Mouse (Mus musculus): ENCODE results near the gene Ssna1. TPM values are rescaled to one million over a fixed set of nuclear protein-coding genes. Genes with fewer than 3 reads are reported as not detected.
A peak's percentile ranks its signal among the peaks of the same experiment; 100 is the strongest.

The Ssna1 gene
- polyA plus RNA-seq, 2 experiments = 76.0 to 145 TPM

DNA sequence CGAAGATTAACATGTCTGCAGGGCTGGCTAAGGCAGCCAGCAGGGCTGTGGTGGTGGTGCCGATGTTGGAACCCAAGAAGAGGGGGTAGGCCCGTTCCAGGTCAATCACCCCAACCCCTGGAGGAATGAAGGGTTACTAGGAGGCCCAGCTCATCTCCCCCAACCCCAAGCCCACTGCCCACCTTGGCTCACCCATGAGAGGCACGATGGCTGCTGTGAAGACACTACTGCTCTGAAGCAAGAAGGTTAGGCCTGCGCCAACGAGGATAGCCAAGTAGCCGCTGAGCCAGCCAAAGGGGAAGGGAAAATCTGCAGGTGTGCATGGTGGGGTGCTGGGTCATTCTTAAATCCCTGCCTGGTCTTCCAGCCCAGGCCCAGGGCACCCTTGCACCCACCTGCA, 41.7 kb downstream of the Ssna1 start:
- TF ChIP-seq EP300 (IDR thresholded peaks at IDR 0.05; ENCODE audit: low read depth) (no peak), CTCF (IDR thresholded peaks at IDR 0.05; ENCODE audit: low read depth) (no peak)
- Histone ChIP-seq H3K9ac (replicated peaks) (no peak overlapping the region), H3K4me3 (ENCODE audit: insufficient read depth in 1 of 2, low read depth in 2 of 2, low read length in 2 of 2) (no peak overlapping the region), H3K36me3 (replicated peaks; ENCODE audit: control insufficient read depth, insufficient read depth, low read depth) (no peaks in the 10 kb centered on the region), H3K27ac (no peak overlapping the region), H3K9me3 (ENCODE audit: control insufficient read depth, low read length) (no peaks in the 10 kb centered on the region), H3K4me2 (ENCODE audit: low read depth) (no peak overlapping the region), H3K27me3 (ENCODE audit: control insufficient read depth, insufficient read depth, low read length) (no peaks in the 10 kb centered on the region), H3K4me1 (replicated peaks; ENCODE audit: control insufficient read depth in 2 of 2, insufficient read depth in 2 of 2, low read length in 1 of 2) (peaks cover 4 to 7% of the 10 kb centered on the region in 2 experiments)
- no peak for DNase-seq (ENCODE audit: low read depth in 3 of 3, low spot score in 3 of 3)
- WGBS (ENCODE audit: insufficient replicate concordance) = 72% methylated on average over 7 of the region's 7 CpGs
- ATAC-seq (ENCODE audit: insufficient read depth) = no peak

DNA sequence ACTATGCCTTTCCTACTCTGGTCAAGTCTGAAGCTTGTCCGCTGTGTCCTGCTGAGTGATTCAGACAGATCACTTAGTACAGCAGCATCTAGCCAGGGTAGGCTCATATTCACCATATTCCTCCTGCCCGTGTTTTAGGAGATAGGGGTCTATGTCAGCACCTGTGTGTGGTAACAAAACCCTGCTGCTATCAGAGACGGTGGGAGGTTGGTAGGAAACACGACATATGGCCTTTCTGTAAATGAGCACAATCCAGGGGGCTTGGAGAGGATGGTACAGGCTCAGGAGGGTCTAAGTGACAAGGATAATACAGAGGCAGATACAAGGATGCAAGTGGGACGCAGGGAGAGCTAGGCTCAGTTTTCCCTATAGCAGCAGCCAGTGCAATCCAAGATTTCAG, 42.7 kb downstream of the Ssna1 start:
- ATAC-seq (ENCODE audit: insufficient read depth) (no peak), DNase-seq (ENCODE audit: low read depth in 3 of 3, low spot score in 3 of 3) (no peak)
- Histone ChIP-seq H3K9ac (replicated peaks) (no peak overlapping the region), H3K36me3 (replicated peaks; ENCODE audit: control insufficient read depth, insufficient read depth, low read depth) (no peaks in the 10 kb centered on the region), H3K4me3 (ENCODE audit: insufficient read depth in 1 of 2, low read depth in 2 of 2, low read length in 2 of 2) (no peak overlapping the region), H3K4me1 (replicated peaks; ENCODE audit: control insufficient read depth in 2 of 2, insufficient read depth in 2 of 2, low read length in 1 of 2) (peaks cover 5 to 9% of the 10 kb centered on the region in 2 experiments), H3K4me2 (ENCODE audit: low read depth) (no peak overlapping the region), H3K9me3 (ENCODE audit: control insufficient read depth, low read length) (no peaks in the 10 kb centered on the region), H3K27me3 (ENCODE audit: control insufficient read depth, insufficient read depth, low read length) (no peaks in the 10 kb centered on the region), H3K27ac (no peak overlapping the region)
- WGBS (ENCODE audit: insufficient replicate concordance) = 65% methylated on average over 5 of the region's 5 CpGs
- no peak for TF ChIP-seq EP300 (IDR thresholded peaks at IDR 0.05; ENCODE audit: low read depth)
- no peak for TF ChIP-seq CTCF (IDR thresholded peaks at IDR 0.05; ENCODE audit: low read depth)

DNA sequence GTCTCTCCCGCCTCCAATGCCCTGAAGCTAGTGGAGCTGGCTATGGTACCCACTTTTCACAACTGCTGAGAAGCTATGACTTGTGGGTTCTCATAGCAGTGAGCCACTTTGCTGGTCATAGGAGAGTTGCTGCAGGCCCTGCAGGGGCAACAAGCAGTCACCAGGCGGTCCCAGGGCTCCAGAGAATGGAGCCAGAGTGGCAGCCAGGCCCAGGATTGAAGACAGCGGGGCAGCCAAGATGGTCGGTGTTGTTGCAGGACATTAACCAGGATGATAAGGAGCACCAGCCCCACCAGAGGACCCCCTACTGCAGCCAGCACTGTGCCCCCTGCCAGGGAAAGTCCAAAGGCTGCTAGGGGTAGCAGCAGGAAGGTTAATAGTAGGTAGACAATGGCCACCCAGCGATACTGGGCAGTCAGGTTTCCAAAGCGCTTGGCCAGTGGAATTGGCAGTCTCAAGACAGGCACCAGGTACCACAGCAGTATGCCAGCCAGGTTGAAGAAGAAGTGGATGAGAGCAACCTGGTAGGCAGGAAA, 43.2 kb downstream of the Ssna1 start:
- Histone ChIP-seq H3K9me3 (ENCODE audit: control insufficient read depth, low read length) (no peaks in the 10 kb centered on the region), H3K27ac (no peak overlapping the region), H3K36me3 (replicated peaks; ENCODE audit: control insufficient read depth, insufficient read depth, low read depth) (no peaks in the 10 kb centered on the region), H3K27me3 (ENCODE audit: control insufficient read depth, insufficient read depth, low read length) (no peaks in the 10 kb centered on the region), H3K4me3 (ENCODE audit: insufficient read depth in 1 of 2, low read depth in 2 of 2, low read length in 2 of 2) (no peak overlapping the region), H3K9ac (replicated peaks) (peak overlapping the region; percentile 25; the same call in 1 of the 2 replicates), H3K4me2 (ENCODE audit: low read depth) (peak overlapping the region; percentile 52), H3K4me1 (replicated peaks; ENCODE audit: control insufficient read depth in 2 of 2, insufficient read depth in 2 of 2, low read length in 1 of 2) (peaks cover 5 to 9% of the 10 kb centered on the region in 2 experiments)
- no peak for TF ChIP-seq CTCF (IDR thresholded peaks at IDR 0.05; ENCODE audit: low read depth)
- TF ChIP-seq EP300 (IDR thresholded peaks at IDR 0.05; ENCODE audit: low read depth) = no peak
- ATAC-seq (ENCODE audit: insufficient read depth) = no peak
- DNase-seq (ENCODE audit: low read depth in 3 of 3, low spot score in 3 of 3) = no peak
- 66% methylated on average over 6 of the region's 6 CpGs for WGBS (ENCODE audit: insufficient replicate concordance)

DNA sequence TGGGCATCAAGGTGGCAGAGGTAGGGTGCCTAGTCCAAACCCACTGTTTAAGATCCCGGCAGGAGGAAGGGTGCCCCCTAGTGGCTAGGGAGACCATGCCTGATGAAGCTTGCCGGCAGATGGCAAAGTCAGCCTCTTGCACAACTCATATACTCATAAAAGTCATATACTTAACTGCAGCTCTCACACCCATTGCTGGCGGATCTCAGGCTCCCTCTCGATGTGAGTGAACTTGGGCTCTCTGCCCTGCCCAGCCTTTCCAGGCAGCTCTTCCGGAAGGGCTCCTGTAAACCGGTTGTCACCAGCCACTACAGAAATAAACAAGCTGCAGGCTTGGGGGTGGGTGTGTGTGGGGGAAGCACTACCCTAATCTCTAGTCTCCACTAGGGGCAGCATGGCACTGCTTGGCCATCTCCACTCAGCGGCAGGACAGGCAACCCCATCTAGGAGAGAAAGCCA, 43.8 kb downstream of the Ssna1 start:
- peak overlapping the region; percentile 25 for H3K9ac ChIP-seq (replicated peaks)
- H3K9me3 ChIP-seq (ENCODE audit: control insufficient read depth, low read length) = no peaks in the 10 kb centered on the region
- DNase-seq (ENCODE audit: low read depth in 3 of 3, low spot score in 3 of 3) (peak; percentile 73 to 81 (median 75)), ATAC-seq (ENCODE audit: insufficient read depth) (no peak)
- H3K27ac ChIP-seq = peak overlapping the region; percentile 19
- peak overlapping the region; percentile 29 to 52 for H3K4me3 ChIP-seq (ENCODE audit: insufficient read depth in 1 of 2, low read depth in 2 of 2, low read length in 2 of 2)
- peaks cover 5% of the 10 kb centered on the region for H3K36me3 ChIP-seq (replicated peaks; ENCODE audit: control insufficient read depth, insufficient read depth, low read depth)
- peak overlapping the region; percentile 52 for H3K4me2 ChIP-seq (ENCODE audit: low read depth)
- WGBS (ENCODE audit: insufficient replicate concordance) = under 1% methylated on average over 7 of the region's 7 CpGs
- peaks cover 5 to 9% of the 10 kb centered on the region in 2 experiments for H3K4me1 ChIP-seq (replicated peaks; ENCODE audit: control insufficient read depth in 2 of 2, insufficient read depth in 2 of 2, low read length in 1 of 2)
- H3K27me3 ChIP-seq (ENCODE audit: control insufficient read depth, insufficient read depth, low read length) = no peaks in the 10 kb centered on the region
- TF ChIP-seq EP300 (IDR thresholded peaks at IDR 0.05; ENCODE audit: low read depth) (peak; percentile 36; the same call in 1 of the 2 replicates), CTCF (IDR thresholded peaks at IDR 0.05; ENCODE audit: low read depth) (peak; percentile 90)

GRCm38 (mm10) chr2:25227406-25227805, 44.8 kb downstream of the Ssna1 start:
- Histone ChIP-seq H3K36me3 (replicated peaks; ENCODE audit: control insufficient read depth, insufficient read depth, low read depth) (peaks cover 14% of the 10 kb centered on the region), H3K4me1 (replicated peaks; ENCODE audit: control insufficient read depth in 2 of 2, insufficient read depth in 2 of 2, low read length in 1 of 2) (peaks cover 5 to 13% of the 10 kb centered on the region in 2 experiments), H3K27ac (no peak overlapping the region), H3K4me3 (ENCODE audit: insufficient read depth in 1 of 2, low read depth in 2 of 2, low read length in 2 of 2) (no peak overlapping the region), H3K27me3 (ENCODE audit: control insufficient read depth, insufficient read depth, low read length) (no peaks in the 10 kb centered on the region), H3K9me3 (ENCODE audit: control insufficient read depth, low read length) (no peaks in the 10 kb centered on the region), H3K4me2 (ENCODE audit: low read depth) (no peak overlapping the region), H3K9ac (replicated peaks) (no peak overlapping the region)
- TF ChIP-seq CTCF (IDR thresholded peaks at IDR 0.05; ENCODE audit: low read depth) (no peak), EP300 (IDR thresholded peaks at IDR 0.05; ENCODE audit: low read depth) (no peak)
- WGBS (ENCODE audit: insufficient replicate concordance) = 84% methylated on average over 4 of the region's 4 CpGs
- ATAC-seq (ENCODE audit: insufficient read depth) (no peak), DNase-seq (ENCODE audit: low read depth in 3 of 3, low spot score in 3 of 3) (no peak)

All from liver, embryonic 14.5 days (tissue).